Mouse (Mus musculus) lung, embryonic 16.5 days (tissue): ENCODE measurements around the gene Syn2. TPM values are rescaled to one million over a fixed set of nuclear protein-coding genes. Genes with fewer than 3 reads are reported as not detected.

Experiments
- ATAC-seq: fragments of 200-750 bp; cut with Nextera tagmentation; 2 replicates; pipeline ENCODE4 v1.8.0; 2017; ENCODE audit warnings: low read depth, mild to moderate bottlenecking, moderate library complexity
- H3K27ac ChIP-seq: fragments of 300-500 bp; sonication (generic); 2 replicates; pipeline ENCODE4 v1.5.1; 2014; ENCODE audit warnings: mild to moderate bottlenecking, control low read depth, low read length
- H3K27me3 ChIP-seq: fragments of 300-500 bp; sonication (generic); 2 replicates; pipeline ENCODE4 v1.6.1; 2014; ENCODE audit warnings: low read depth, low read length, mixed read lengths; ENCODE audit not compliant: control insufficient read depth, insufficient read depth
- H3K36me3 ChIP-seq: fragments of 300-500 bp; sonication (generic); 2 replicates; pipeline ENCODE4 v1.6.1; 2014; ENCODE audit warnings: low read length; ENCODE audit not compliant: control insufficient read depth, insufficient read depth
- H3K4me1 ChIP-seq: fragments of 300-500 bp; sonication (generic); replicated peaks from 2 replicates; pipeline ENCODE4 v1.6.1; 2014; ENCODE audit warnings: low read length, mixed read lengths; ENCODE audit not compliant: control insufficient read depth, insufficient read depth
- H3K4me2 ChIP-seq: fragments of 300-500 bp; sonication (generic); 2 replicates; pipeline ENCODE4 v1.6.1; 2014; ENCODE audit warnings: low read depth, low read length, control low read depth
- H3K4me3 ChIP-seq: fragments of 300-500 bp; sonication (generic); 2 replicates; pipeline ENCODE4 v1.5.1; 2014; ENCODE audit warnings: mild to moderate bottlenecking, low read length, control low read depth
- H3K9ac ChIP-seq: fragments of 300-500 bp; sonication (generic); 2 replicates; pipeline ENCODE4 v1.6.1; 2014; ENCODE audit warnings: low read length, control low read depth
- H3K9me3 ChIP-seq: fragments of 300-500 bp; sonication (generic); 2 replicates; pipeline ENCODE4 v1.6.1; 2016; ENCODE audit warnings: low read length; ENCODE audit not compliant: control insufficient read depth
- WGBS: fragments of 180-500 bp; shearing (Covaris S2); extraction: QIAGEN DNeasy Blood & Tissue Kit; methylation state at CpG from one replicate; pipeline ENCODE4 v1.1.7; 2014; 5-methylcytosine and 5-hydroxymethylcytosine counted together
- polyA plus RNA-seq: library from polyadenylated mRNA; unstranded; fragments of >200 nt; fragmentation: Nextera tagmentation; extraction: Ambion mirVana; gene quantifications from 2 replicates; pipeline ENCODE4 v1.2.1, GENCODE M21; 2015

Syn2 gene
- 1.2 and 1.7 TPM in 2 replicates for polyA plus RNA-seq

DNA sequence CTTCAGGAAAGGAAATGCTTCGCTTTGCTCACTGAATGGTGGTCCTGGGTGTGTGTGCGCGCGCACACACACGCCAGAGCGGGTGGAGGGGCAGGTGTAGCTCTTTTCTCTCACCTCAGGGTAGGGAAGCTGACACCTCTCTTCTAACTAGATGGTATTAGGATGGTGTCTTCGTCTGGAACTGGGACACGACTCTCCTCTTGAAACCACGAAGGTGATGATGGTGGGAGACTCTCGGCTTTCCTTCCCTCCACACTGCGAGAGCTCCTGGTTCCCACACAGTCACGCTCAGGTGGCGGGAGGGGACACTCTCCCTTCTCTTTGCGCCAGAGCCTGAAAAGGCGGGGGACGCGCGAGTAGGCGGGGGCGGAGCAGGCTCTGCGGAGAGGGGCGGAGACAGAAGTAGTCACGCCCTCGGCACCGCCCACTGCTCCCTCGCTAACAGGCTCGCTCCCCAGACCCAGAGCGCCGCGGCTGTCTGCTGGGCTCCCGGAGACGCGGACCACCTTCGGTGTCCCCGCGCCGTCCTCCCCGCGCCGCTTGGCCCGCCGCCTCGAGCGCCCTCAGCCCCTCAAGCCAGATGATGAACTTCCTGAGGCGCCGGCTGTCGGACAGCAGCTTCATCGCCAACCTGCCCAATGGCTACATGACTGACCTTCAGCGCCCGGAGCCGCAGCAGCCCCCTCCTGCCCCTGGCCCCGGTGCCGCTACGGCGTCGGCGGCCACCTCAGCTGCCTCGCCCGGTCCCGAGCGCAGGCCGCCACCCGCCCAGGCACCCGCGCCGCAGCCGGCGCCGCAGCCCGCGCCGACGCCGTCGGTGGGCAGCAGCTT is at the start of gene Syn2:
Gene Syn2, plus strand, starts transcription at position 402 of the 831 bp plus-strand sequence.
- Histone ChIP-seq H3K27me3 (peaks cover 22% of the 10 kb centered on the region), H3K9ac (peak within 1 kb of the TSS; percentile 62)
- under 1% methylated on average over 70 of the region's 75 CpGs for WGBS

DNA sequence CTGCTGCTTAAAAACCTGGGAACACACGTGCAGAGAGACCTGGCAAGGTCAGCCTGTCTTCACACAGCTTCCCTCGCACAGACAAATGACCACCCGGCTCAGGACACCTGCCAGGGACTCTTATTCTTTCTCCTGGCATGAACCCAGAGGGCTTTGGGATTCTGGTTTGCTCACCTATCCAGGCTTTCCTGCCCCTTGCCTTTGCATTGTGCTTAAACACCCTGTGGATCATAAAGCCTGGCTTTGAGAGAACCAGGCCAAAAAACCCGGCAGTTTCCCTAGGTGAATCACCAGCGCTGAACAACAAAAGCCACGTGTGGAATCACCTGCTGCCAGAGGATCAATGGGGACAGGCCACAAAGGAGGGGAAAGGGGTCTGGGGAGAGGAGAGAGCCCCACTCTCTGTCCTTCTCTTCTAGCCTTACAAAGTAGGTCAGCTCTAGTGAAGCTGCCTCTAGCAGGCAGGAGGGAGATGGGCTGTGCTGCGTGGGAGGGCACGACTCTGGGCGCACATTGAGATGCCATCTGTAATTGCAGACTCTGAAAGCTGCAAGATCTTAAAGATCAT is 49.3 kb upstream of the Syn2 start:
- ATAC-seq: no peak
- Histone ChIP-seq H3K27ac (no peak overlapping the region), H3K4me1 (no peaks in the 10 kb centered on the region), H3K36me3 (no peaks in the 10 kb centered on the region), H3K27me3 (no peaks in the 10 kb centered on the region), H3K4me2 (no peak overlapping the region), H3K9me3 (no peaks in the 10 kb centered on the region), H3K9ac (no peak overlapping the region), H3K4me3 (no peak overlapping the region)
- WGBS: 50% methylated on average over 9 of the region's 9 CpGs

More for the DNA sequence above, at the start of gene Syn2:
- no peaks in the 10 kb centered on the region for H3K9me3 ChIP-seq
- peak; percentile 98 for ATAC-seq
- H3K27ac ChIP-seq: no peak within 1 kb of the TSS
- no peaks in the 10 kb centered on the region for H3K36me3 ChIP-seq
- peaks cover 6% of the 10 kb centered on the region; the same call in 1 of the 2 replicates for H3K4me1 ChIP-seq
- peak within 1 kb of the TSS; percentile 66 for H3K4me3 ChIP-seq
- H3K4me2 ChIP-seq: peak within 1 kb of the TSS; percentile 97

GRCm38 (mm10) chr6:115088314-115089106 is 46.2 kb upstream of the Syn2 start:
- no peak for ATAC-seq
- Histone ChIP-seq H3K9ac (no peak overlapping the region), H3K27me3 (no peaks in the 10 kb centered on the region), H3K4me1 (no peaks in the 10 kb centered on the region), H3K4me3 (no peak overlapping the region), H3K36me3 (no peaks in the 10 kb centered on the region), H3K9me3 (no peaks in the 10 kb centered on the region), H3K27ac (no peak overlapping the region), H3K4me2 (no peak overlapping the region)
- WGBS: 53% methylated on average over 7 of the region's 7 CpGs

DNA sequence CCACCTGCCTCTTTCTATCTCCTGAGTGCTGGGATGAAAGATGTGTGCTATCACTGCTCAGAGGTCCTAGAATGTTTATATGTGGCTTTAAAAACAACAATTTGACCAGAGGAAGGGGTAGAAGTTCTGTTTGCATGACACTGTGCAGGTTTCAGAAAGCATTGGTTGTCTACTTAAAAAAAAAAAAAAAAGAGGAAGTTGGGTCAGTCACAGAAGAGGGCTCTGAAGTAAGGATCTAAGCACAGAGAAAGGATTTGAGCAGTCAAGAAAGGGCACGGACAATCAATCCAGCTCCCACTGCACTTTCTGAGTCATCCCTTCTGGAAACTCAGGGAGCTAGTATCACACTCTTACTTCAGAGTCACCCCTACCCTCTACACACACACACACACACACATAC is 43.0 kb upstream of the Syn2 start:
- Histone ChIP-seq H3K9ac (no peak overlapping the region), H3K4me2 (no peak overlapping the region), H3K9me3 (no peaks in the 10 kb centered on the region), H3K4me3 (no peak overlapping the region), H3K36me3 (no peaks in the 10 kb centered on the region), H3K27ac (no peak overlapping the region), H3K4me1 (no peaks in the 10 kb centered on the region), H3K27me3 (no peaks in the 10 kb centered on the region)
- ATAC-seq: no peak
- 29% methylated on average over 1 of the region's 1 CpGs for WGBS

GRCm38 (mm10) chr6:115102542-115102941 is 32.2 kb upstream of the Syn2 start:
- no peaks in the 10 kb centered on the region for H3K4me1 ChIP-seq
- H3K27ac ChIP-seq: no peak overlapping the region
- no peak for ATAC-seq
- no peak overlapping the region for H3K9ac ChIP-seq
- H3K36me3 ChIP-seq: no peaks in the 10 kb centered on the region
- H3K27me3 ChIP-seq: no peaks in the 10 kb centered on the region
- H3K9me3 ChIP-seq: no peaks in the 10 kb centered on the region
- H3K4me3 ChIP-seq: no peak overlapping the region
- 24% methylated on average over 4 of the region's 4 CpGs for WGBS
- H3K4me2 ChIP-seq: no peak overlapping the region

- WGBS: 68% methylated on average over 1 of the region's 1 CpGs
- no peaks in the 10 kb centered on the region for H3K36me3 ChIP-seq
- H3K4me3 ChIP-seq: no peak overlapping the region
- no peak overlapping the region for H3K9ac ChIP-seq
- H3K4me2 ChIP-seq: no peak overlapping the region
- H3K4me1 ChIP-seq: no peaks in the 10 kb centered on the region
- ATAC-seq: no peak
- no peak overlapping the region for H3K27ac ChIP-seq
- no peaks in the 10 kb centered on the region for H3K9me3 ChIP-seq
- H3K27me3 ChIP-seq: no peaks in the 10 kb centered on the region
Observed at GRCm38 (mm10) chr6:115111426-115111825, 23.3 kb upstream of the Syn2 start.

GRCm38 (mm10) chr6:115122181-115122580 is 12.5 kb upstream of the Syn2 start:
- Histone ChIP-seq H3K4me1 (peaks cover 4% of the 10 kb centered on the region; the same call in 1 of the 2 replicates), H3K4me3 (no peak overlapping the region), H3K36me3 (no peaks in the 10 kb centered on the region), H3K27ac (no peak overlapping the region), H3K9ac (no peak overlapping the region), H3K9me3 (no peaks in the 10 kb centered on the region), H3K27me3 (no peaks in the 10 kb centered on the region), H3K4me2 (no peak overlapping the region)
- no peak for ATAC-seq
- WGBS: 70% methylated on average over 4 of the region's 4 CpGs

- Histone ChIP-seq H3K9ac (no peak overlapping the region), H3K4me3 (no peak overlapping the region), H3K27me3 (no peaks in the 10 kb centered on the region), H3K9me3 (no peaks in the 10 kb centered on the region), H3K27ac (no peak overlapping the region), H3K36me3 (no peaks in the 10 kb centered on the region), H3K4me2 (peak overlapping the region; percentile 15), H3K4me1 (peaks cover 6% of the 10 kb centered on the region; the same call in 1 of the 2 replicates)
- WGBS: 19% methylated on average over 10 of the region's 10 CpGs
- ATAC-seq: peak; percentile 59
Observed at GRCm38 (mm10) chr6:115123262-115124201, 11.2 kb upstream of the Syn2 start.
